Mouse (Mus musculus): ENCODE measurements around the gene Tut7. TPM values are rescaled to one million over a fixed set of nuclear protein-coding genes. Genes with fewer than 3 reads are reported as not detected.

Tut7 gene
- polyA plus RNA-seq, 1 experiment from 2014 or later: 33.5 TPM

Other genes starting within 250 kb of the Tut7 start
- gene Agtpbp1, start 237.9 kb downstream of the Tut7 start, polyA plus RNA-seq (2014; fragmentation: Nextera tagmentation; extraction: Ambion mirVana): 51.8 and 69.6 TPM in 2 replicates
- 152 and 157 TPM in 2 replicates for gene Naa35, start 237.9 kb downstream of the Tut7 start, polyA plus RNA-seq (2014; fragmentation: Nextera tagmentation; extraction: Ambion mirVana)
- gene Golm1, start 147.3 kb downstream of the Tut7 start, polyA plus RNA-seq (2014; fragmentation: Nextera tagmentation; extraction: Ambion mirVana): 50.1 and 57.7 TPM in 2 replicates
- gene 4921517D22Rik, start 129.0 kb downstream of the Tut7 start, polyA plus RNA-seq (2014; fragmentation: Nextera tagmentation; extraction: Ambion mirVana): not detected in 2 replicates
- gene Spata31d1a, start 112.8 kb downstream of the Tut7 start, polyA plus RNA-seq (2014; fragmentation: Nextera tagmentation; extraction: Ambion mirVana): not detected in 2 replicates
- not detected in 2 replicates for gene Spata31d1b, start 110.9 kb downstream of the Tut7 start, polyA plus RNA-seq (2014; fragmentation: Nextera tagmentation; extraction: Ambion mirVana)
- gene Spata31d1d, start 91.4 kb downstream of the Tut7 start, polyA plus RNA-seq (2014; fragmentation: Nextera tagmentation; extraction: Ambion mirVana): not detected in 2 replicates
- gene 1700014D04Rik, start 76.4 kb downstream of the Tut7 start, polyA plus RNA-seq (2014; fragmentation: Nextera tagmentation; extraction: Ambion mirVana): 0.19 TPM in 1 of 2 replicates, not detected in the other
- gene Isca1, start 53.3 kb downstream of the Tut7 start, polyA plus RNA-seq (2014; fragmentation: Nextera tagmentation; extraction: Ambion mirVana): 178 and 191 TPM in 2 replicates
- not detected in 2 replicates for gene Gm49354, start 40.9 kb downstream of the Tut7 start, polyA plus RNA-seq (2014; fragmentation: Nextera tagmentation; extraction: Ambion mirVana)

Measured in forebrain, embryonic 14.5 days (tissue).